Mouse (Mus musculus): ENCODE data around the gene Rpl35.

DNA sequence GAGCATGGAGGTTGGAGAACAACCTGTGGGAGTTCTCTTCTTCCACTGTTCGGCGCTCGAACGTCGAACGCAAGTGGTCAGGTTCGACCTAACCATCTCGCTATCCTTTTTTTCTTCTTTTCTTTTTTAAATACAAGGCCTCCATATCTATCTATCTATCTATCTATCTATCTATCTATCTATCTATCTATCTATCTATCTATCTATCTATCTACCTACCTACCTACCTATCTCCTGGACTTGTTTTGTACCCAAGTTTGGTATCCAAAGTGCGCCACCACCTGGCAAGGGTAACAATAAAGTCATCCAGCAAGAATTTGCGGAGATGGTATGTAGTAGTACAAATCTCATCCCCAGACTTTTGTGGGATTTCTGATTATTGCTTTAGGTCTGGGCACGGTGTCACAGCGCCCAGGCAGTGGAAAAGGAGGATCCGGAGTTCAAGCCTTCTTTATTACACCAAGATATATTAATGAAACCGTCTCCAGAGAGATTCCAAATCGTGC is at the start of gene Rpl35:
- TF ChIP-seq POLR2A (IDR thresholded peaks at IDR 0.05; ENCODE audit: low read depth, low read length) (no peak), CTCF (conservative IDR thresholded peaks at IDR 0.05; ENCODE audit: insufficient read depth, insufficient read length, low read depth, low read length) (0 out of 2 replicates have a peak, but pooled peaks have one; percentile 14)
